Mouse (Mus musculus) left cerebral cortex, postnatal 25 days (tissue): ENCODE results near the gene Hoxd10. TPM values are rescaled to one million over a fixed set of nuclear protein-coding genes. Genes with fewer than 3 reads are reported as not detected.

Experiments
- DNase-seq, 2 experiments: peaks; one replicate each; pipeline ENCODE4 v3.0.0; 2022; ENCODE audit warnings: low spot score in 2 of 2, mixed read lengths in 1 of 2
- intact Hi-C: fragments of 180-260 bp; cut with DNase I; formaldehyde crosslinking; loops from one replicate; pipeline ENCODE4 v1.15.1; 2025
- total RNA-seq, 2 experiments: library from RNA; stranded (reverse); gene quantifications; 2 replicates each; pipeline ENCODE4 v1.2.3; 2021

Gene Hoxd10
- total RNA-seq, 2 experiments from 2014 or later = not detected

DNA sequence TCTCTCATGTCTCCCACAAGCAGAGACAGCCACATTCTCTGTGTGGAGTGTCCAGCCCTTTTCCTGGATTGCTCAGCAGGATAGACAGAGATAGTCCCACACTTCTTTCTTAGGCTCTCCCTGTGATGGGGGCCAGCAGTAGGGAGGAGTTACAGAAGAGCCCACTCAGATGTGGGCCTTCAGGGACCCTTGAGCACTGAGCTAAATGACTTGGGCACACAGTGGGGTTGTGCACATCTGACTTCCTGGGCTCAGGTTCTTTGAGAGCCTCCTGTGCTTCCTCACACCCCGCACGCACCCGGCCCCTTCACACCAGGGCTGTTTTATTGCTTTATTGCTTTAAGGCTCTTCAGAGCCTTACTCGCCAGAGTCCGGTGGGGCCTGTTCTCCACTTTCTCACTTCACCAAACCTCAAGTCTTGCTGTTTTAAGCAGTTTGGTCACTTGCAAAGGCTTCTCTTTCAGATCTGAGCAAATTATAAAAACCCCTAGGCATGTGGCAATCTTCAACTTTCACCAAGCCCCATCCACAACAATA lies 29.3 kb downstream of the Hoxd10 start:
- intact Hi-C loops = no loop called here
- DNase-seq = no peak

GRCm38 (mm10) chr2:74721882-74722281 lies 30.2 kb downstream of the Hoxd10 start:
- intact Hi-C loops = no loop called here

DNA sequence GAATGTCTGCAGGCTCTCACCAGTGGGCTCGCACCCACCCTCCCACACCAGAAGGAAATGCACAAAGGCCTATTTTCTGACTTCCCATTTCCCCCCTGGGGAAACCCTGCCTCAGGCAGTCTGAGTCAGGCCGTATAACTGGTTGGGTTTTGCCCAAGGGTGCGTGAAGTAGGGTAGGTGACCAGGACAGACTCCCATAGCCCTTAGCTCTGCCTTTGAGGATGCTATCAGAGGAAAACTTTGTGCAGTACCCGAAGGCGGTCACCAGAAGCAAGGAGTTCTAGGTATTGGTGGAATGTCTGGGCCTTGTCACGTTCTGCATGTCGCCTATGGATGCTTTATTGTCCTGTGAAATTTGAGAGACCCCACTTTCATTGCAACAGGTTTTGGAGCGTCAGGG lies 31.2 kb downstream of the Hoxd10 start:
- no peak for DNase-seq
- intact Hi-C loops = no loop called here

More at GRCm38 (mm10) chr2:74721882-74722281, 30.2 kb downstream of the Hoxd10 start:
- DNase-seq = no peak

- intact Hi-C loops = no loop called here
- DNase-seq = no peak
Measured at GRCm38 (mm10) chr2:74724244-74725015, 32.7 kb downstream of the Hoxd10 start.

- no peak for DNase-seq
- intact Hi-C loops = no loop called here
Measured at GRCm38 (mm10) chr2:74725171-74725570, 33.4 kb downstream of the Hoxd10 start.

- intact Hi-C loops = no loop called here
- no peak for DNase-seq
Measured at GRCm38 (mm10) chr2:74726551-74726950, 34.8 kb downstream of the Hoxd10 start, which contains the start of gene Gm28230. Gene Gm28230, plus strand, starts transcription at chr2:74726728.

DNA sequence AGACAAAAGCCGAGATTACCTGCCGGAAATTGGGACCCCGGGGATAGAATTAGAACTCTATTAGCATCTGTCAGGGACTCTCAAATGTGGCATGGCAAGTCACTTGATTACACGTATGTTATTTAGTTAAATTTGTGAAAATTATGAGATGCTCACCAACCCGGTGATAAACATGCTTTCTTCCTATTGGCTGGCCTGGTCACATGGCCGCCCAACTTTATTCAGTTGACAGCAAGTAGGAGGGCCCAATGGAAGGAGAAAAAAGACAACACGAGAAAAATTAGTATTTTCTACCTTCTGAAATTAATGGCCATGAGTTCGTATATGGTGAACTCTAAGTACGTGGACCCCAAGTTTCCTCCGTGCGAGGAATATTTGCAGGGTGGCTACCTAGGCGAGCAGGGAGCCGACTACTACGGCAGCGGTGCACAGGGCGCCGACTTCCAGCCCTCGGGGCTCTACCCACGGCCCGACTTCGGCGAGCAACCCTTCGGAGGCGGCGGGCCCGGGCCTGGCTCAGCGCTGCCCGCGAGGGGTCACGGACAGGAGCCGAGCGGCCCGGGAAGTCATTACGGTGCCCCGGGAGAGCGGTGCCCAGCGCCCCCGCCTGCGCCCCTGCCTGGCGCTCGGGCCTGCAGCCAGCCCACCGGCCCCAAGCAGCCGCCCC lies 35.4 kb downstream of the Hoxd10 start:
- DNase-seq = no peak
- intact Hi-C loops = no loop called here

- intact Hi-C loops = no loop called here
- DNase-seq = no peak
Measured at GRCm38 (mm10) chr2:74727640-74728302, 36.0 kb downstream of the Hoxd10 start.

DNA sequence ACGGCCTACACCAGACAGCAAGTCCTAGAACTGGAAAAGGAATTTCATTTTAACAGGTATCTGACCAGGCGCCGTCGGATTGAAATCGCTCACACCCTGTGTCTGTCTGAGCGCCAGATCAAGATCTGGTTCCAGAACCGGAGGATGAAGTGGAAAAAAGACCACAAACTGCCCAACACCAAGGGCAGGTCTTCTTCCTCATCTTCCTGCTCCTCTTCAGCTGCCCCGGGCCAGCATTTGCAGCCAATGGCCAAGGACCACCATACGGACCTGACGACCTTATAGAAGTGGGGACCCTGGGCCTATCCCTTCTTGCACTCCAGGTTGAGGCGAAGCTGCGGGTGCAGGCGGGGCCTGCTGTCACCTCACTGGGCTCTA lies 36.6 kb downstream of the Hoxd10 start:
- DNase-seq = no peak
- intact Hi-C loops = no loop called here

- DNase-seq = no peak
- intact Hi-C loops = loop anchor here (10.0 kb wide), 1 partner anchor 1456 kb away; the partner anchor contains the start of gene Sp9
Measured at GRCm38 (mm10) chr2:74730331-74730730, 38.6 kb downstream of the Hoxd10 start.

DNA sequence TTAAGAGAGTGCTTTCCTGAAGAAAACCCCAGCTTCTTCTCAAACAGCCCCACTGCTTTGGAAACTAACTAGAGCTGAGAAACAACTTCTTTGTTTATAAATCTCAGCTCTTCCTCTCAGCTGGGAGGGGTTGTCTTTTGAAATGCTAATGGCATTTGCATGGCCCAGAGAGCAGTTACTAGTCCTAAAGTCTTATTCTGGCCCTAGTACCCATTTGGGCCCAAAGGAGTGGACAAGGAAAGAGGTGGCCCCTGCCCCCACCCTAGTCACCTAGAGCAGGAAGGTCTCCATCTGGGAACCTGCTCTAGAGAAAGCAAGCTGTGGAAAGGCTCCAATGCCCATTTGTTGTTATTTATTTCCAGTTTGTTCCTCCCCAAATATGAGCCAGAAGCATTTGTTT lies 39.3 kb downstream of the Hoxd10 start:
- DNase-seq = no peak
- intact Hi-C loops = loop anchor here (10.0 kb wide), 1 partner anchor 1456 kb away; the partner anchor contains the start of gene Sp9

- intact Hi-C loops = loop anchor here (10.0 kb wide), 1 partner anchor 1457 kb away; the partner anchor contains the start of gene Sp9
- DNase-seq = no peak
Measured at GRCm38 (mm10) chr2:74731799-74732512, 40.2 kb downstream of the Hoxd10 start.

DNA sequence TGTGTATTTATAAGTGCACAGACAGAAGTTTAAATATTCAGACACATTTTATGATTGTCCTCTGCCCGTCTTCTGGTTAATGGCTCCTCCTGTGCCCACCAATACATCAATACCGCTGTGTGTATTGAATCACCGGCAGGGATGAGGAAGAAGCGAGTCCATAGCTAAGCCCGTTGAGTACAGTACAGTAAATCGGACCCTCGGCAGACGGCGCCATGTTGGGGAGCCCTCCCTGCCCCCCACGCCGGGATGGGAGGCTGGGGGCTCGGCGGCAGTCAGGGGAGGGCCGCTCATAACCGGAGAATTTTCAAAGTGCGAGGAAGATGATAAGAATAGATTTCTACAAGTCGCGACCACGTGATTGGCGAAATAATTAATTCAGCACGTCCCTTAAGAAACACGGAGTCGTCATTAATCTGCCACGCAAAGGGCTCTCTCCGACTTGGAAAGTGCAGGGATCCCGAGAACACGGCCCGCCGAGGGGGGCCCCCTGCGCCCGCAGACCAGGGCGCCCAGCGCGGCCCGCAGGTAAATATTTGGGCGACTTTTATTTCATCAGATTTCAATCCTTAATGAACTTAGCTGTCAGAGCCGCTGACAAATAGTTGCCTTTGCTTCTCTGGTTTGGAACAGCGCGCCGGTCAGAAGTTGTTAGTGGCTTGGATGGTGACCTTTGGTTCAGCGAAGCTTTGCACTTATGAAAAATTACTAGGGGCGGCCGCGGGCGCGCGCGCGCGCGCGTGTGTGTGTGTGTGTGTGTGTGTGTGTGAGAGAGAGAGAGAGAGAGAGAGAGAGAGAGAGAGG lies 41.0 kb downstream of the Hoxd10 start:
- DNase-seq = no peak
- intact Hi-C loops = loop anchor here (10.0 kb wide), 1 partner anchor 1458 kb away; the partner anchor contains the start of gene Sp9

- DNase-seq = no peak
- intact Hi-C loops = loop anchor here (10.0 kb wide), 1 partner anchor 1458 kb away; the partner anchor contains the start of gene Sp9
Measured at GRCm38 (mm10) chr2:74733317-74733661, 41.6 kb downstream of the Hoxd10 start.

- no peak for DNase-seq
- intact Hi-C loops = loop anchor here (10.0 kb wide), 1 partner anchor 1459 kb away; the partner anchor contains the start of gene Sp9
Measured at GRCm38 (mm10) chr2:74733765-74734164, 42.0 kb downstream of the Hoxd10 start.

- intact Hi-C loops = loop anchor here (10.0 kb wide), 1 partner anchor 1460 kb away; the partner anchor contains the start of gene Sp9
- DNase-seq = no peak
Measured at GRCm38 (mm10) chr2:74734451-74734850, 42.7 kb downstream of the Hoxd10 start.

- intact Hi-C loops = loop anchor here (10.0 kb wide), 1 partner anchor 1460 kb away; the partner anchor contains the start of gene Sp9
Measured at GRCm38 (mm10) chr2:74734996-74735811, 43.5 kb downstream of the Hoxd10 start.

More at GRCm38 (mm10) chr2:74734996-74735811, 43.5 kb downstream of the Hoxd10 start:
- no peak for DNase-seq
